Mouse (Mus musculus): ENCODE measurements around the gene 2010300C02Rik.
"Not testable (repeated sequence)": the region's sequence is repeated elsewhere in the genome, so short reads cannot be mapped to it uniquely, and the experiment has no call there.

Gene 2010300C02Rik

GRCm38 (mm10) chr1:37719761-37720640, at the start of gene 2010300C02Rik:
2010300C02Rik (minus strand) TSS chr1:37720085.
- peak; percentile 3 for DNase-seq (ENCODE audit: low spot score)

- DNase-seq (ENCODE audit: low spot score) = no peak
These were observed 39.5 kb upstream of the 2010300C02Rik start for GRCm38 (mm10) chr1:37759407-37759806.

GRCm38 (mm10) chr1:37744650-37745259, 24.9 kb upstream of the 2010300C02Rik start:
- DNase-seq (ENCODE audit: low spot score) = no peak

- DNase-seq (ENCODE audit: low spot score) = no peak
These were observed 22.9 kb upstream of the 2010300C02Rik start for GRCm38 (mm10) chr1:37742602-37743270.

- no peak for DNase-seq (ENCODE audit: low spot score)
These were observed 22.2 kb upstream of the 2010300C02Rik start for GRCm38 (mm10) chr1:37742126-37742525.

GRCm38 (mm10) chr1:37740161-37740802, 20.4 kb upstream of the 2010300C02Rik start:
- no peak for DNase-seq (ENCODE audit: low spot score)

GRCm38 (mm10) chr1:37738895-37739294, 19.0 kb upstream of the 2010300C02Rik start:
- no peak for DNase-seq (ENCODE audit: low spot score)

GRCm38 (mm10) chr1:37737045-37737444, 17.2 kb upstream of the 2010300C02Rik start:
- DNase-seq (ENCODE audit: low spot score) = no peak

- DNase-seq (ENCODE audit: low spot score) = no peak
These were observed 16.0 kb upstream of the 2010300C02Rik start for GRCm38 (mm10) chr1:37735932-37736331.

GRCm38 (mm10) chr1:37734841-37735240, 15.0 kb upstream of the 2010300C02Rik start:
- DNase-seq (ENCODE audit: low spot score) = no peak

- no peak for DNase-seq (ENCODE audit: low spot score)
These were observed 9.5 kb upstream of the 2010300C02Rik start for GRCm38 (mm10) chr1:37729353-37729752.

GRCm38 (mm10) chr1:37728053-37728452, 8.2 kb upstream of the 2010300C02Rik start:
- no peak for DNase-seq (ENCODE audit: low spot score)

- no peak for DNase-seq (ENCODE audit: low spot score)
These were observed 7.3 kb upstream of the 2010300C02Rik start for GRCm38 (mm10) chr1:37727186-37727585.

GRCm38 (mm10) chr1:37726426-37726825, 6.5 kb upstream of the 2010300C02Rik start:
- DNase-seq (ENCODE audit: low spot score) = no peak

GRCm38 (mm10) chr1:37725880-37726279, 6.0 kb upstream of the 2010300C02Rik start:
- DNase-seq (ENCODE audit: low spot score) = no peak

- DNase-seq (ENCODE audit: low spot score) = no peak
These were observed 1.2 kb upstream of the 2010300C02Rik start for GRCm38 (mm10) chr1:37721092-37721491.

GRCm38 (mm10) chr1:37719030-37719723, 708 bp downstream of the 2010300C02Rik start:
- no peak for DNase-seq (ENCODE audit: low spot score)

GRCm38 (mm10) chr1:37718516-37718915, 1.4 kb downstream of the 2010300C02Rik start:
- DNase-seq (ENCODE audit: low spot score) = no peak

GRCm38 (mm10) chr1:37717415-37718195, 2.3 kb downstream of the 2010300C02Rik start:
- no peak for DNase-seq (ENCODE audit: low spot score)

GRCm38 (mm10) chr1:37712357-37712737, 7.5 kb downstream of the 2010300C02Rik start:
- DNase-seq (ENCODE audit: low spot score) = not testable (repeated sequence)
